Mouse (Mus musculus) embryonic facial prominence, embryonic 12.5 days (tissue): Measurements from ENCODE around the gene Chst11. TPM values are rescaled to one million over a fixed set of nuclear protein-coding genes. Genes with fewer than 3 reads are reported as not detected.

Experiments used
- ATAC-seq: fragments of 200-750 bp; cut with Nextera tagmentation; 2 replicates; pipeline ENCODE4 v1.8.0; 2017; ENCODE audit not compliant: insufficient number of reproducible peaks, insufficient read depth, low FRiP score, low TSS enrichment
- H3K27ac ChIP-seq: fragments of 300-500 bp; sonication (generic); 2 replicates; pipeline ENCODE4 v1.5.1; 2016; ENCODE audit warnings: mild to moderate bottlenecking
- H3K27me3 ChIP-seq: fragments of 300-500 bp; sonication (generic); 2 replicates; pipeline ENCODE4 v1.6.1; 2016; ENCODE audit warnings: mild to moderate bottlenecking, moderate library complexity
- H3K36me3 ChIP-seq: fragments of 300-500 bp; sonication (generic); 2 replicates; pipeline ENCODE4 v1.6.1; 2016; ENCODE audit warnings: mild to moderate bottlenecking
- H3K4me1 ChIP-seq: fragments of 300-500 bp; sonication (generic); 2 replicates; pipeline ENCODE4 v1.6.1; 2016
- H3K4me2 ChIP-seq: fragments of 300-500 bp; sonication (generic); replicated peaks from 2 replicates; pipeline ENCODE4 v1.6.1; 2016; ENCODE audit warnings: mild to moderate bottlenecking, moderate library complexity
- H3K4me3 ChIP-seq: fragments of 300-500 bp; sonication (generic); 2 replicates; pipeline ENCODE4 v1.5.1; 2016; ENCODE audit warnings: mild to moderate bottlenecking
- H3K9ac ChIP-seq: fragments of 300-500 bp; sonication (generic); 2 replicates; pipeline ENCODE4 v1.6.1; 2016; ENCODE audit warnings: mild to moderate bottlenecking, moderate library complexity
- H3K9me3 ChIP-seq: fragments of 300-500 bp; sonication (generic); 2 replicates; pipeline ENCODE4 v1.6.1; 2016; ENCODE audit warnings: mild to moderate bottlenecking, moderate library complexity
- WGBS: fragments of 180-500 bp; shearing (Covaris S2); methylation state at CpG from one replicate; pipeline ENCODE4 v1.1.7; 2016; 5-methylcytosine and 5-hydroxymethylcytosine counted together
- polyA plus RNA-seq: library from polyadenylated mRNA; unstranded; fragments of >200 nt; fragmentation: Nextera tagmentation; extraction: Ambion mirVana; gene quantifications from 2 replicates; pipeline ENCODE4 v1.2.1, GENCODE M21; 2016

The Chst11 gene
- polyA plus RNA-seq, 1 experiment from 2014 or later: 2.4 TPM

GRCm38 (mm10) chr10:83233967-83234366 is 248.7 kb downstream of the Chst11 start:
- WGBS: 88% methylated on average over 3 of the region's 3 CpGs

GRCm38 (mm10) chr10:83234391-83234790 is 249.1 kb downstream of the Chst11 start:
- no peak for ATAC-seq
- Histone ChIP-seq H3K4me2 (no peak overlapping the region), H3K36me3 (no peaks in the 10 kb centered on the region), H3K27me3 (no peaks in the 10 kb centered on the region), H3K4me3 (no peak overlapping the region), H3K9ac (no peak overlapping the region), H3K9me3 (no peaks in the 10 kb centered on the region), H3K27ac (no peak overlapping the region), H3K4me1 (peaks cover 7% of the 10 kb centered on the region)
- 58% methylated on average over 4 of the region's 4 CpGs for WGBS

More at GRCm38 (mm10) chr10:83233967-83234366, 248.7 kb downstream of the Chst11 start:
- H3K4me3 ChIP-seq: no peak overlapping the region
- H3K27ac ChIP-seq: no peak overlapping the region
- H3K9ac ChIP-seq: no peak overlapping the region
- no peak for ATAC-seq
- no peak overlapping the region for H3K4me2 ChIP-seq
- H3K27me3 ChIP-seq: no peaks in the 10 kb centered on the region
- H3K9me3 ChIP-seq: no peaks in the 10 kb centered on the region
- H3K4me1 ChIP-seq: peaks cover 7% of the 10 kb centered on the region
- H3K36me3 ChIP-seq: no peaks in the 10 kb centered on the region

GRCm38 (mm10) chr10:83242106-83242686 is 256.9 kb downstream of the Chst11 start:
- Histone ChIP-seq H3K27me3 (no peaks in the 10 kb centered on the region), H3K9me3 (no peaks in the 10 kb centered on the region), H3K4me2 (no peak overlapping the region), H3K4me3 (no peak overlapping the region), H3K27ac (no peak overlapping the region), H3K9ac (no peak overlapping the region), H3K4me1 (no peaks in the 10 kb centered on the region), H3K36me3 (no peaks in the 10 kb centered on the region)
- 59% methylated on average over 11 of the region's 11 CpGs for WGBS
- ATAC-seq: no peak

- no peak overlapping the region for H3K9ac ChIP-seq
- ATAC-seq: no peak
Observed at GRCm38 (mm10) chr10:83244131-83244530, 258.8 kb downstream of the Chst11 start.

More at GRCm38 (mm10) chr10:83244131-83244530, 258.8 kb downstream of the Chst11 start:
- Histone ChIP-seq H3K4me1 (no peaks in the 10 kb centered on the region), H3K4me2 (no peak overlapping the region), H3K36me3 (no peaks in the 10 kb centered on the region), H3K27me3 (no peaks in the 10 kb centered on the region), H3K9me3 (no peaks in the 10 kb centered on the region), H3K4me3 (no peak overlapping the region), H3K27ac (no peak overlapping the region)
- 25% methylated on average over 6 of the region's 6 CpGs for WGBS

Other genes starting within 250 kb of the Chst11 start
- 57.3 and 60.0 TPM in 2 replicates for gene Nfyb, start 221.4 kb upstream of the Chst11 start, polyA plus RNA-seq
- 143 and 148 TPM in 2 replicates for gene Txnrd1, start 151.5 kb upstream of the Chst11 start, polyA plus RNA-seq
- 0.34 and 0.56 TPM in 2 replicates for gene Eid3, start 118.9 kb upstream of the Chst11 start, polyA plus RNA-seq